Mouse (Mus musculus) frontal cortex, postnatal 36 days (tissue): Measurements from ENCODE around the gene Cfap45.

Source experiments
- DNase-seq, 2 experiments: peaks; one replicate each; pipeline ENCODE4 v3.0.0; 2022; ENCODE audit warnings: low spot score in 2 of 2

Gene Cfap45

DNA sequence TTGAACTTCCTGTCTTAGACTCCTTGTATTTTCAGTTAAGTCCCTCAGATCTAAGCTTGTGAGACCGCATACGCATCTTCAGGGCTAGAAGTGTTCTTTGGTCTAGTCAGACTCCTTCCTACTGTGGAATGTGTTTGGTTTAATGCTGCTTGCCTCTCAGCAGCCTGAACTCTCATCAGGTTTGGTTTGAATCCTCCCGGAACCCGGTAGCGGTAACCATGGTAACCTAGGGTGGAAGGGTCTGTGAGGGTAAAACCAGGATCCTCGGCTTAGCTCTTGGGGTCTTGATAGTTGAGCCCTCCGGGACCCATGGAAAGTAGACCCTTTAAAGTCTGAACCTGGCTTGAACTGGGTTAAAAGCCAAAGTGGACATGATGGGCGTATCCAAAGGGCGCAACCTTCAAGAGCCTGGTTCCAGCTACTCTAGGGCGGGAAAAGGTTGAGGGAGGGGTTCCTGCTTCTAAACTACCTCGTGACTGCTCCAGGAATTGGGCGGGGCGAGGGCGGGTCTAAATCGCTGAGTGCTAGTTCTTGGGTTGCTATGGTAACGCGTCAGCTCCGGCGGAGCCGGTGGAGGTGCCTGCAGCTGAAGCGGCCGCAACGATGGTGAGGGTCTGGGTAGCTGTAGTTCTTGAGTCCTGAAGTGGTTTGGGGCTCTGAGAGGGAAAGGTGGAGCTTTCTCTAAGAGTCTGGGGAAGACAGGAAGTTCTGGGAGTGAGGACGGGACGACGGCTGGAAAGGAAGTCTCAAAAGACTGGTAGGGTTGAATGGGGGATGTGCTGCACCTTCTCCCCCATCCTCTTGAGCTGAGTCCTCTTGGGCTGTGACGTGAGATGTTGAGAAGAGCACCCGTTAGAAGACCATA is at the start of gene Cfap45:
Gene Cfap45, plus strand, starts transcription at position 226 of the 865 bp plus-strand sequence.
- peak; percentile 75 to 77 for DNase-seq

DNA sequence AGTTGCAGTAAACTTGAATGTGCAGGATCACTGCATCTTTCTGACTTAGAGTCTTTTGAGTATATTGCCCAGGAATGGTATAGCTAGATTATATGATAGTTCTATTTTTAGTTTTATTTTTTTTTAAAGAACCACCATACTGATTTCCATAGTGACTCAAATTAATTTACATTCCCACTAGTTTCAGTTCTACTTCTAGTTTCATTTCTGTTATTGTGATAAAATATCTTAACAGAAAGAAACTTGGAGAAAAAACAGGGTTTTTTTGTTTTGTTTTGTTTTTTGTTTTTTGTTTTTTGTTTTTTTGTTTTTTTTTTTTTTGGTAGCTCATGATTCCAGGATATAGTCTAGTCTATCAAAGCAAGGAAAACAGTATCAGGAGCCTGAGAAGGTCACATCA is 47.7 kb upstream of the Cfap45 start:
- DNase-seq: no peak

DNA sequence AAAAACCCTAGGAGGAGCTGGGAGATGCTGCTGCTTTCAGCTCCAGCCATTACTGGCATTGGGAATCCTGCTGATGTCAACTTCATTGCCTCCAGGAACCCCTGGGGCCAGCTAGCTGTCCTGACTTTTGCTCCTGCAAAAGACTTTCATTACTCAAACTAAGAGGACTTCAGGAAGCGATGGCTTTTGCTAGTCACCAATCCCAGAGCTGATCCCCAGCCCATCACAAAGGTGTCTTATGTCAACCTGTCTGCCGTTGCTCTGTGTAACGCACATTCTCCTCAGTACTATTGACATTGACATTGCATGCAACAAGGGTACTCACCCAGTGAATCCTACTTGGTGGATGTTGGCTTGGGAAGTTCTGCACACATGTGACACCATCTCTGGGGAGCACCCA is 46.4 kb upstream of the Cfap45 start:
- no peak for DNase-seq

DNA sequence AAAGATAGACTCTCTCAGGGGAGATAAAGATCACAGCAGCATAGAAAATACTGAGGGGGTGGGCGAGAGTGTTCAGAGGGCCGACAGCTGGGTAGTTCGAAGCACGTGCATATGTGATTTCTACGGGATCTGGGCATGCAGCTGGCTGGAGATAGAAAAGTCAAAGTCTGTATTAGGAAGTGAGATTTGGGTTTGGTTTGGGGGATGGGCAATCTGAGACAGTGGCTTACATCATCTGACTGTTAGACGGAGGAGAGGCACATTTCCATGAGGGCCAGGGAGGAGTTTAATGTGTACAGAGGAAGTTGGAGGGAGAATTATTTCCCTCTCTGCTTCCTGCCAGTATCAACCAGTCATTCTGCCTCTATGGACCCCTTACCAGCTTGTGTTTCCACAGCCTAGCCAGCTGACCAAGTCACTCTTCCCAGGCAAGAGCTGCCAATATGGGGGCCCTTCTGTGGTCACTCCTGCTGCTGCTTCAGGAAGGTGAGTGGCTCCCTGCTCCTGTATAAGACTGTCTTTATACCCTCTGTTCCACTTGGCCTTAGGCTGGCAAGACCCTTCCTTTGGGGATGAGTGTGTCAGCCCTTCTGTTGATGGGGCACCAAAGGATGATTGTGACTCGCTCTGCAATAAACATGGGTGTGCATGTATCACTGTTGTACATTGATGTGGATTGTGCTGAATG is 45.4 kb upstream of the Cfap45 start, which contains the start of gene Slamf9:
Gene Slamf9, plus strand, starts transcription at position 305 of the 688 bp plus-strand sequence.
- no peak for DNase-seq

DNA sequence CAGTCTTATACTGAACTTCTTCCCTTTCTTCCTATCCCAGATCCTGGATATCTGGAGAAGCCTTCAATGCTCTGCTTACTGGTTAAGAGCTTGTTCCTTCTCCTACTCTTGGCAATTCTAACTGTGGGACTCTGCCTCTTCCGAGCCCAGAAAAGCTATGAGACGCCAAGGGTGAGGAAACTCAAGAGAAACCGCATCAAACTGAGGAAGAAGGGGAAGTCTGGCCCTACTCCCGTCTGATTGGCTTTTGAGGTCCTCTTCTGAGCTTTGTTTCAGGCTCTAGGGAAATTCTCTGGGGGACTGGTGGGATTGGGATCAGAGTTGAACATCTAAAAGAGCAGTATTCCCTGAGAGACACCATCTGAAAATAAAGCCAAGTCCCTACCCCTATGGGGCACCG is 42.6 kb upstream of the Cfap45 start:
- no peak for DNase-seq

DNA sequence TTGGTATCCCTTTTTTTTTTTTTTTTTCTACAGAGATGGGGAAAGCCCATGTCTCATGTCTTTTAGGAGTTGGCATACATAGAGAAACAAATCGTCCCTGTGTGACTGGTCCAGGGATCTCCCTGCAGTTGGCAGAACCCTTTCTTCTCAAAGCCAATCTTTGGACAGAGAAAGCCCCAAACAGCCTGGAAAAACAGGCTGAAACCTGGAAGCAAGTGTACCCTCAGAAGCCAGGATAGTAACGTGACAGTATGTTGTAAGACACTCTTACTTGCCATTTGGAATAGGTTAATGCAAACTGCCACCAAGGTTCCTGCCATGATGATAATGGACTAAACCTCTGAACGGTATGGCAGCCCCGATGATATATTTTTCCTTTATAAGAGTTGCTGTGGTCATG is 40.2 kb upstream of the Cfap45 start:
- DNase-seq: no peak

DNA sequence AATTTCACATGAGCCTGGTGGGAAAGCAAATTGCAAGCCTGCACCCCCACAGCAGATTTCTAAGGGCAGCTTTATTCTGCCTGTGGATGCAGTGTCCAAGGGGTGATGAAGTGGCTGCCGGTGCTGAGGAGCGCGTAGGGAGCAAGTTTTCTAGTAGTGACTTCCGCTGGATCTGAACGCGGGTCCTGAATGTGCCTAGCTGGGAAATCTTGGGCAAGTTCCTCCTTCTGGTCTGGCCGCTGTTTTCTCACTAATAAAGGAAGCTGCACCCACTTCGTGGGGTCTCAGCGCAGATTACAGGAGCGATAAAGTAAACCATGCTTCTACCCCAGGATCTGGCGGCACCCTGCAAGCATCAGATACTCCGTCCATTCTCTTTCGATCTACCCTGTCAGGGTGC is 39.5 kb upstream of the Cfap45 start:
- no peak for DNase-seq

DNA sequence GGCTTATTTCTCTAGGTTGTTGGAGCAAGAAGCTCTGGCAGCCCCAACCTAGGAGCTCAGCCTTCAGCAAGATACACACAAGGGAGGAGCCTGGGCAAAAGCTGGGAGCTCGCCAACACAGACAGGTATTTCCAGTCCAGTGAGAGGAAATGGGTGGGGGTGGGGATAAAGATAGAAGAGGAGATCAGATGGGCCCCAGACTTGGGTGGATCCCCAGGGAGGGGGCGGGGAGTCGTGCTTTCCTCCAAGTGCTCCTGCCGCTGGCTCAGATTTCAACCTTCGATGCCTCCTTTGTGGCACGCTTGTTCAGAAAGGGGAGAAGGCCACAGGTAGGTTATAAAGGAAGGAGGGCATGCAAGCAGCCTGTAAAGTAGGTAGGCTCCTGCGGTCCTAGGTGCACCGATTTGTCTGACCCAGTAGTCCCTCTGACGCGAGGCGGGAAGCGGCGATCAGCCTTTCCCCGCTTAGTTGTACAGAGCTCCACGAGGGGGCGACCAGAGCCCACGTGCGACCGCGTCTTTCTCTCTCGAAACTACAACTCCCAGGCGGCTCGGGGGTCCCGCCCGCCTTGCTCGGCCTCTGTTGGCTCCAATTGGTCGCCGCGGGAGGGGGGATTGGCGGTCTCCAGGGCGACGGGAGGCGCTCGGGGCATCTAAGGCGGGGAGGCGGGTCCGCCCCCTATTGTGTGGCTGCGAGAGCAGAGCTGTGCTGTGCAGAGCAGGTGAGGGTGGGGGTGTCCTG is 38.9 kb upstream of the Cfap45 start, which contains the start of gene Igsf9:
Gene Igsf9, plus strand, starts transcription at position 249 of the 741 bp plus-strand sequence.
- DNase-seq: peak; percentile 90 to 93

DNA sequence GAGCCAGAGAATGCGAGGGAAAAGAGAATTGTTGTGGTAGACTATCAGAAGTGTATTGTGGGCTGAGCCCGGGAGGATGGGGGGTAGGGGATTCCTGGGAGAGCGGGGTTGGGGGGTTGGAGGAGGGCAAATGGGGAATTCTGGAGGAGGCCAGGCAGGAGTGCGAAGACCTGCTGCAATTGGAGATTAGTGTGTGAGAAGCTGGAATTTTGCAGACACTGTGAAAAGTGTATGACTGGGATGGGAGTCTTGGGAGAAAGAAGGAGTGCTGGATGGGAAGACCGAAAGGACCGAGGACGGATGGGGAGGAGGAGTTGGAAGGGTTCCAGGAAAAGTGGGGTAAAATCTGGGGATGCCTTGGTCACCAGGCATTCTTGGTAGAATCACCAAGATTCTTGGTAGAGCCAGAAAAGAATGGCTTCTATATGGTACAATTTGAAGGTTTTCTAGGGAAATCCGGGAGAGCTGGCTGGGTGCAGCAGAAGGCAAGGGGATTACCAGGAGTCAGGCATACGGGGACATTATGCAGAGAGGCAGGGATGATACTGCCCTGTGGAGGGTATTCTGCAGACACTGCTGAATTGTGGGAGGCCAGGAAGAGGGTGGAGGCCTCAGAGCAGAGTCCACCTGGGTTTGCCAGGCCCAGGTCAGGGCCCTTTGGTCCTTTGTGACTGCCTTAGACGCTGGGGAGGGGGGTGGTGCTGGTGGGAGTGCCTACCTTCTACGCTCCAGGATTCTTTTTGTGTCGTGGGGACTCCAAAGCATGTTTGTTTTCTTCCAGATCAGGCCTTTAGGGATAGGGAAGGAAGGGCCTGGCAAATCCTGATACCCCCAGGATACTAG is 37.9 kb upstream of the Cfap45 start:
- DNase-seq: no peak

DNA sequence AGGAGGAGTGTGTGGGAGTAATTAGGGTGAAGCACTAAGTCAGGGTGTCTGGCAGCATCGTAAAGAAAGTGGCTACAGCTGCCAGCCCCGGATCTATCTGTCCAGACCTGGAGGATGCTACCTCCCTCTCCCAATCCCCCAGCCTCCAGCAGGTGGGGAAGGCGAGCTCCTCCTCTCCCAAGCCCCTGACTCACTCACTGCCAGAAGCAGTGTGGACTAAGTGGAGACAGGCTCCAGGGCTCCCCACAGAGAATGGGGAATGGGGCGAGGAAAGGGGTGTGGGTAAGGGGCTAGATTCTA is 37.3 kb upstream of the Cfap45 start:
- no peak for DNase-seq

DNA sequence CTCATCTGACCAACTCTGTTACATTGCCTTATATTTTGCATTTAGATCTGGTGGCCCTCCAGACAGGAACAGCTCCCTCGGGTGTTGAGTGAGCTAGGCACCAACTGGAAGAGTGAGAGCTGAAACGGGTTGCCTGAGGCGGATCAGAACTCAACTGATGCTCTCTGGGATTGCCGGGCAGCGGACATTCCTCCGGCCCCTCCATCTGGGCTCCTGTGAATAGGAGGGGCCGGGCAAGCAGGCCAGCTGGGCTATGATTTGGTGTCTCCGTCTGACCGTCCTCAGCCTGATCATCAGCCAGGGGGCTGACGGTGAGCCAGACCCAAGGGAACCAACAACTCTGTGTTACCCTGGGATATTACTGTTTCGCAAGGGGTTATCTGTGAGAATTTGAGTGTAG is 36.4 kb upstream of the Cfap45 start:
- DNase-seq: no peak

DNA sequence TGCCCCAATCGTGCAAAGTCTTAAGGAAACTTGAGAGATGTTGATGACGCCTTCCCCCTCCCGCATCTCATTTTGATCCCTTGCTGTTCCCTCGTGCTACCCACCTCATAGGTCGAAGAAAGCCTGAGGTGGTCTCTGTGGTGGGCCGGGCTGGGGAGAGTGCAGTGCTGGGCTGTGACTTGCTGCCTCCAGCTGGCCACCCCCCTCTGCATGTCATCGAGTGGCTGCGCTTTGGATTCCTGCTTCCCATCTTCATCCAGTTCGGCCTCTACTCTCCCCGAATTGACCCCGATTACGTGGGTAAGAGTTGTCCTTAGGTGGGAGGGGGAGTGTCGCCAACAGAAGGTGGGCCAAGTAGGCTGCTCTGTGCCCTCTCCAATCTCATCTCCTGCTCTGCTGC is 35.9 kb upstream of the Cfap45 start:
- no peak for DNase-seq

DNA sequence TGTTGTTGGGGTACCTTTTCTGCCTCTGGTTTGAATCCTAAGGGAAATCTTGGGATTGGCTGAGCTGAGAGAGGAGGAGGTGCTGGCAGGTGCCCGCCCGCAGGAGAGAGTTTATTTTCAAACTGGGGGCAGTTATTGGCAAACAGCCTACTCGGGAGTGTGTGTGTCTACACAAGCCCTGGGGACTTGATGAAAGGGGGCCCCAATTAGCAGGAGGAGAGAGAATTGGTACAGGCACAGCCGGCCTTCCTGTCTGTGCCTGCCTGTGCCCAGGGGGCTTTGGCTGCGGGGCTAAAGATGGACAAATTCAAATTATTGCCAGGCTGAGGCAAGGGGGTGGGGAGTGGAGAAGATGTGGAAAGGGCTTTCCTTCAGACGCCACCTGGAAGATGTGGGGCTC is 34.8 kb upstream of the Cfap45 start:
- DNase-seq: no peak

DNA sequence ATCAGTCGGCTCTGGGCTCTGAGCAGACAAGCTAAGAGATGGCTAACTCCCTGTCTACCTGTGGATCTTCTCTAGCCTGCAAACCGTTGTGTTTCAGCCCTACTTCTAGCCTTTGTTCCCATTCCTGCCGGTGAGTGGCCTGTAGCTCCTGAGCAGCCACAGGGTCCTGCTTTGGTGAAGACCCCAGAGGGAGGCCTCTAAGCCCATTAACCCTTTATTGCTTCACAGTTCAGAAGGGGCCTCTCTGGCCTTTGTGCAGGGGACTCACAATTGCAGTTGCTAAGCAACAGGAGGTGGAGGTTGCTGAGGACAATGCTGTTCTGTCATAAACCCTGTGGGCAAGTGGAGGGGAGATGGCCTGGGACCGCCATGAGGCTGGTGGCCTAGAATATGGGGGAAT is 34.4 kb upstream of the Cfap45 start:
- no peak for DNase-seq

DNA sequence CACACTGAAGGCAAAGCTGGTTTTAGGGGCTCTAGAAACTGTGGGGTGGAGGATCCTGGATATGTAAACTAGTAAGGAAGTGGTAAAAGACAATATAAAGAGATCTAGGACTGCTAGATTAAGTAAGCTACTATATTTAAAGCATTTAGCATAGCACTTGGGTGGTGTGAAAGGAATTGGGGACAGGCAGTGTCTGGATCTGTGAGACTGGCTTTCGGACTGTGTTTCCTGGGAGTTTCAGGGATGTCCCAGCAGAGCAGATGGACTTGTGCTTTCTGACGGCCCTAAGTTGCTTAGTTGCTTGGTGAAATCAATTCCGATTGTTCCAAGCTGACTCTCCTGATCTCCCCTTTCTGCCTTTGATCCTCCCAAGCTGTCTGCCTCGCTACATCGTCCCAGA is 34.0 kb upstream of the Cfap45 start:
- DNase-seq: no peak

DNA sequence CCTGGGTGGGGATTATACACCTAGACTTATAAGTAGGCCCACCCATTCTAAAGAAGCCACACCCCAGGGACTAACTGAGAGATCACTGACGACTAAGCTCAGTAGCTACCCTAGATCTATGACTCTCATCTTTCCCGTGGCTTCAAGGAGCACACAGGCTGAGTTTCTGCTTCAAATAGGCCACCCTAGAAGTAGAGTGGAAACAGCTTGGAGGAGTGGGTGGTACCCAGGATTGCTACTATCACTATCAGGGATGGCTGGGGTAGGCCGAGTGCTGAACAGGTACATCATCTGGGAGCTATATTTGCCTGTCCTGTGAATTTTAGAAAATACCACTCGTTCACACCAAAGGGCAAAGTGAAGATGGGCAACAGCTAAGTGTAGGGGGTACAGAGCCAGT is 32.7 kb upstream of the Cfap45 start:
- no peak for DNase-seq

DNA sequence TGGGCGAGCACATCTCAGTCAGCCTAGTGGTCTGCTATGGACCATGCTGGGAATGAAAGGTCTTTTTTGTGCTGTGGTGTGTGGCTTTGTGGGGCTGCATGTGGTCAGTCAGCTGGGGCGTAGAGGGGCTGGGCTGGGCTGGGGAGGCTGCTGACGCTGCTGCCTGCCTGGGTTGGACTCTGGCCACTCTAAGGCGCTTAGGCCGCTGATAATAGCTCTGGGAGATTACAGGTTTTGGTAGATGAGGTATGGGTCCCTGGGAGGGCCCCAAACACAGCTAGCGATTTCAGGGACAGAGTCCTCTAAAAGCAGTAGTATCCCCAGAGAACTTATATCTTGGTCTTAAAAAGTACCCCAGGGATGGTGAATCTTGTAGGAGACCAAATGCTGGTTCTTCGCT is 31.8 kb upstream of the Cfap45 start:
- DNase-seq: no peak

DNA sequence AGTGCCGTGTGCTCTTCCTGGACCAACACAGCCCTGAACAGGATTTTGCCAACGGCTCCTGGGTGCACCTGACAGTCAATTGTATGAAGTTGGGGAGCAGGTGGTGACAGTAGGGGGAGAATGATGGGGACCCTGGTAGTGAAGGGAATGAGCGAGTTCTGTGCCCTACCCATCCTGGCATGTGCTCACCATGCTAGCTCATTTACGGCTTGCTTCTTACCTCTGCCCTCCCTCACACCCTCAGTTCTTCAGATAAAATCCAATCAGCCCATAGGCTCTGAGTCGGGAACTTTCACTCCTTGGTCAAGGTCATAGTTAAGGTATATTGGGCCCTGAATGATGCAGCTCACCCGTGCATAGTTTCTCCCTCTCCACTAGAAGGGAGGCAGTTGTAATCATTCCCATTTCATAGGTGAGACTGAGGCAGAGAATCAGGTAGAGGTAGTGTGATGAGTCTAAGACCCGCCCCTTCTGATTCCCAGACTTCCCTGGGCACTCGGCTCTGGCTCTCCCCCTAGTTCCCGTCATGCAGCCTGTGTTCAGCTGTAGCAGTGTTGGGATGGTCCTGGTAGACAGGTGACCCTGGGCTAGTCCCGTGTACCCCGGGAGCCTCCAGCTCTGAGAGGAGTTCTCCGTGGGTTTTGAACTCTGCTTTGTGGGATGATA is 30.9 kb upstream of the Cfap45 start:
- DNase-seq: no peak

DNA sequence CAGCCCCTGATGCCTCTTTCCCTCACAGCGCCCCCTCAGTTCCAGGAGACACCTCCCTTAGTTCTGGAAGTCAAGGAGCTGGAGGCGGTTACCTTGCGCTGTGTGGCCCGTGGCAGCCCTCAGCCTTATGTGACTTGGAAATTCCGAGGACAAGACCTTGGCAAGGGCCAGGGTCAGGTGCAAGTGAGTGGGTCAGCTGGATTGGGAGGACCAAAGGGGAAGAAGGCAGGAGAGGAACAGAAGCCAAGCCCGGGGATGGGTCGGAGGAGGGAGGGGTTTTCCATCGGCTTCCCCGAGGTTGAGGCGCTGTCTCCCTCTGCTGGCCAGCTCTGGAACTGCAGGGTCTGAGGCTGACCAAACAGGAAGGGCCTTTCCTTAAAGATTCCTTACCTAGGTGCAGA is 30.3 kb upstream of the Cfap45 start:
- peak; percentile 89 to 93 for DNase-seq

DNA sequence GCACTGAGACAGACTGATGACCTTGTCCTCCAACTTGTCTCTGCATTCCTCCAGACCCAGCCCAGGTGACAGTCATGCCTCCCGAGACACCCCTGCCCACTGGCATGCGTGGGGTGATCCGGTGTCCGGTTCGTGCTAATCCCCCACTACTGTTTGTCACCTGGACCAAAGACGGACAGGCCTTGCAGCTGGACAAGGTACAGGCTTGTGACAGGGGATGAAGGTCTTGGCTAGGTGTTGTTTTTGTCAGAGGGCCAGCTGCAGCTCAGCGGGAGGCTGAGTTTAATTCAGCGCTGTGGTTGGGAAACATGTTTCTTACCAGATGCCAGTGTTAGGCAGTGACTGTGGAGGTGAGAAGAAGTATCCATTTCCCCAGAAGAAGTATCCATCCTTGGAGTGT is 28.6 kb upstream of the Cfap45 start:
- no peak for DNase-seq

DNA sequence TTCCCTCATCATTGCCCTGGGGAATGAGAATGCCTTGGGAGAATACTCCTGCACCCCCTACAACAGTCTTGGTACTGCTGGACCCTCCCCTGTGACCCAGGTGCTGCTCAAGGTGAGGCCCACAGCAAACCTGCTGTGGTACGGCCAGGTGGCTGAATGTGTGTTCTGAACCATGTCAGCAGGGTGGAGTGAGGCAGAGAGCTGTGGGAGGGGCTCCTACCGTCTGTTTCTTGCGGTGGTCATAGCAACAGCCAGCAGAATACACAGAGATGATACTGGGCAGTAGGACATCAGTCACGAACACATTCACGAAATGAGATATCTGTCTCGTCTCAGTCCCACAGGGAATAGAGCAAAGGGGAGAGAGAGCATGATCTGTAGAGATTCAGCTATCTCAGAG is 27.1 kb upstream of the Cfap45 start:
- DNase-seq: no peak
